Mouse (Mus musculus): ENCODE results near the gene Afp. TPM values are rescaled to one million over a fixed set of nuclear protein-coding genes. Genes with fewer than 3 reads are reported as not detected.
A peak's percentile ranks its signal among the peaks of the same experiment; 100 is the strongest.

Afp gene
- total RNA-seq (2021) = not detected

- no peak for DNase-seq (ENCODE audit: extremely low spot score in 1 of 2, low spot score in 1 of 2)
Observed at GRCm38 (mm10) chr5:90490518-90490917, at the start of gene Afp. Gene Afp, plus strand, starts transcription at chr5:90490737.

- DNase-seq (ENCODE audit: extremely low spot score in 1 of 2, low spot score in 1 of 2) = no peak
Observed at GRCm38 (mm10) chr5:90447577-90447976, 43.0 kb upstream of the Afp start.

GRCm38 (mm10) chr5:90449961-90450360 is 40.6 kb upstream of the Afp start:
- no peak for DNase-seq (ENCODE audit: extremely low spot score in 1 of 2, low spot score in 1 of 2)

GRCm38 (mm10) chr5:90452711-90453110 is 37.8 kb upstream of the Afp start:
- no peak for DNase-seq (ENCODE audit: extremely low spot score in 1 of 2, low spot score in 1 of 2)

GRCm38 (mm10) chr5:90457241-90457640 is 33.3 kb upstream of the Afp start:
- DNase-seq (ENCODE audit: extremely low spot score in 1 of 2, low spot score in 1 of 2) = no peak

- DNase-seq (ENCODE audit: extremely low spot score in 1 of 2, low spot score in 1 of 2) = no peak
Observed at GRCm38 (mm10) chr5:90458727-90459126, 31.8 kb upstream of the Afp start.

- DNase-seq (ENCODE audit: extremely low spot score in 1 of 2, low spot score in 1 of 2) = no peak
Observed at GRCm38 (mm10) chr5:90460619-90461018, 29.9 kb upstream of the Afp start, which contains the start of gene Alb. Gene Alb, plus strand, starts transcription at chr5:90460897.

- no peak for DNase-seq (ENCODE audit: extremely low spot score in 1 of 2, low spot score in 1 of 2)
Observed at GRCm38 (mm10) chr5:90466806-90467205, 23.7 kb upstream of the Afp start.

GRCm38 (mm10) chr5:90467245-90467644 is 23.3 kb upstream of the Afp start:
- no peak for DNase-seq (ENCODE audit: extremely low spot score in 1 of 2, low spot score in 1 of 2)

- no peak for DNase-seq (ENCODE audit: extremely low spot score in 1 of 2, low spot score in 1 of 2)
Observed at GRCm38 (mm10) chr5:90470836-90471235, 19.7 kb upstream of the Afp start.

GRCm38 (mm10) chr5:90473902-90474301 is 16.6 kb upstream of the Afp start:
- no peak for DNase-seq (ENCODE audit: extremely low spot score in 1 of 2, low spot score in 1 of 2)

- DNase-seq (ENCODE audit: extremely low spot score in 1 of 2, low spot score in 1 of 2) = no peak
Observed at GRCm38 (mm10) chr5:90474369-90474768, 16.2 kb upstream of the Afp start.

- no peak for DNase-seq (ENCODE audit: extremely low spot score in 1 of 2, low spot score in 1 of 2)
Observed at GRCm38 (mm10) chr5:90476741-90477140, 13.8 kb upstream of the Afp start.

GRCm38 (mm10) chr5:90477308-90478140 is 13.0 kb upstream of the Afp start:
- no peak for DNase-seq (ENCODE audit: extremely low spot score in 1 of 2, low spot score in 1 of 2)

GRCm38 (mm10) chr5:90478886-90479285 is 11.7 kb upstream of the Afp start:
- no peak for DNase-seq (ENCODE audit: extremely low spot score in 1 of 2, low spot score in 1 of 2)

GRCm38 (mm10) chr5:90485597-90485996 is 4.9 kb upstream of the Afp start:
- no peak for DNase-seq (ENCODE audit: extremely low spot score in 1 of 2, low spot score in 1 of 2)

- no peak for DNase-seq (ENCODE audit: extremely low spot score in 1 of 2, low spot score in 1 of 2)
Observed at GRCm38 (mm10) chr5:90488323-90488722, 2.2 kb upstream of the Afp start.

GRCm38 (mm10) chr5:90492440-90492839 is 1.9 kb downstream of the Afp start:
- DNase-seq (ENCODE audit: extremely low spot score in 1 of 2, low spot score in 1 of 2) = no peak

GRCm38 (mm10) chr5:90494308-90494707 is 3.8 kb downstream of the Afp start:
- DNase-seq (ENCODE audit: extremely low spot score in 1 of 2, low spot score in 1 of 2) = no peak

- no peak for DNase-seq (ENCODE audit: extremely low spot score in 1 of 2, low spot score in 1 of 2)
Observed at GRCm38 (mm10) chr5:90499509-90499908, 9.0 kb downstream of the Afp start.

- peak; percentile 60 to 88 for DNase-seq (ENCODE audit: extremely low spot score in 1 of 2, low spot score in 1 of 2)
Observed at GRCm38 (mm10) chr5:90500714-90501113, 10.2 kb downstream of the Afp start.

- no peak for DNase-seq (ENCODE audit: extremely low spot score in 1 of 2, low spot score in 1 of 2)
Observed at GRCm38 (mm10) chr5:90501752-90502151, 11.2 kb downstream of the Afp start.

Data from layer of hippocampus, postnatal 25 days (tissue).